Mouse (Mus musculus) heart, postnatal 10 days (tissue): ENCODE measurements around the gene Mphosph9. TPM values are rescaled to one million over a fixed set of nuclear protein-coding genes. Genes with fewer than 3 reads are reported as not detected.
"Not testable (repeated sequence)": the region's sequence is repeated elsewhere in the genome, so short reads cannot be mapped to it uniquely, and the experiment has no call there.

Experiments
- DNase-seq, 2 experiments: peaks; one replicate each; pipeline ENCODE4 v3.0.0; 2021
- intact Hi-C: fragments of 180-260 bp; cut with DNase I; formaldehyde crosslinking; loops from one replicate; pipeline ENCODE4 v1.15.1; 2025
- total RNA-seq, 2 experiments: library from RNA; stranded (reverse); gene quantifications; 2 replicates each; pipeline ENCODE4 v1.2.3; 2021

Mphosph9 gene
- total RNA-seq, 2 experiments from 2014 or later, result 6.7 to 7.4 TPM

DNA sequence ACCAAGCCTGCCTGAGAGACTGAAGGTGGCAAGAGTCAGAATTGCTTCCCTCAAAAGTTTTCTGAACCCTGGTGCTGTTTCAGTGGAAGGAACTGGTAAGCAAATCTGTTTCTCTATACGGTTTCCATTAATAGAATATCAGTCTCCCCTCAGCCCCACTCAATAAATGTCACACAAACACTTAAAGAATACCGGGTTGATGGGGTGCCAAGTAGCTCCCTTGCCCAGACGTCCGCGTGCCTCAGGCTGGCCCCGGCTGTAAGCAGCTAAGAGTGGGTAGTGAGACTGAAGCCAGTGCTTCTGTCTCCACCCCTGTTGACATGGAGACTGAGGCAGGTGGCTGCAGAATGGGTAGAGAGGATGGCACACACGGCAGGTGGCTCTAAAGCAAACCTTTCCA is 108.8 kb downstream of the Mphosph9 start:
- peak in 1 of 2 experiments; percentile 71 for DNase-seq
- intact Hi-C loops, result no loop called here

DNA sequence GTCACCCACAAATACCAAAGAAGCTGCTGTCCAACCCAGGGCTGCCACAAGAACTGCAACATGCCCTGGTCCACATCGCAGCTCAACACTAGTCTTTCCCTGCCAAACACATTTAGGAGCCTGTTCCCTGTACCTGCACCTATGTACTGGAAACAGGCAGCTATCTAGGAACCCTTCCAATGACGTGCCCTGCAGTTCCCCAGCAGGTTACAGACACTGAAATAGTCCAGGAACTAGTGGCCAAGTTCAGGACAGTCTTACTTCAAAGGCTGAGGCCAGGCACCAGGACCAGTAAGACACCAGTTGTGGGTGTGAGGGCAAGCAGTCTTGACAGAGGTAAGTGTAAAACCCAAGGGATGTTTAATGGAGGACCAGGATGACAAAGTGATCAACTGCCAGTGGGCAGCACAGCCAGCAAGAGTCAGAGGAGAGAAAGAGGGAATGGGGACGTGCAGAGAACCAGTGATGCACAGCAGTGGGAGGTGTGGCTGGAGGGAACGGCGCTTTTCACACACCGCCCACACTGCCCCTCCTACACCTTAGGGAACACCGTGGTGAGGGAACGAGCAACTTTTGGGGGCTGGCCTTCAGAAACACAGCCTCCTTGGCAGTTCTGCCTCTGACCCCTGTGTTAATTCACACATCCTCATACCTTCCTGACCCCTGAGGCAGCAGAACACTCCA is 110.1 kb downstream of the Mphosph9 start:
- DNase-seq, result no peak
- intact Hi-C loops, result no loop called here

GRCm38 (mm10) chr5:124217092-124217491 is 110.7 kb downstream of the Mphosph9 start:
- DNase-seq, intact Hi-C loops: not testable (repeated sequence)

DNA sequence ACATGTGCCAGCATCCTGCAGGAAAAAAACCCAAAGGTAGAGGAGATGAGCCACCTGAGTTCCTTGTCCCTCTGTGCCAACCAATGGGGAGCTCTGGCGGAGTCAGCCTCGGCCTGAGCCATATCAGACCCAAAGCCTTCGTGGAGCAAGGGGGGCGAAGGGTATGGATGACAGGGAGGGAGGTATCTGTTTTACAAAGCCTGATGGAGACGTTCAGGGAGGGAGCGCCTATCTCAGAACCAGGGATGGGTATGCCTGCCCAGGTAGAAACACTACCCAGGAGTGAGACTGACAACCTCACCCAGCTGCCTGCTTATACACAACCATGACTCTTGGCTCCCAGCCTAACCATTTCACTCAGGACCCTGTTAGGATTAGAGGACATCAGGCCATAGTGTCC is 111.4 kb downstream of the Mphosph9 start:
- no peak for DNase-seq
- intact Hi-C loops, result no loop called here

DNA sequence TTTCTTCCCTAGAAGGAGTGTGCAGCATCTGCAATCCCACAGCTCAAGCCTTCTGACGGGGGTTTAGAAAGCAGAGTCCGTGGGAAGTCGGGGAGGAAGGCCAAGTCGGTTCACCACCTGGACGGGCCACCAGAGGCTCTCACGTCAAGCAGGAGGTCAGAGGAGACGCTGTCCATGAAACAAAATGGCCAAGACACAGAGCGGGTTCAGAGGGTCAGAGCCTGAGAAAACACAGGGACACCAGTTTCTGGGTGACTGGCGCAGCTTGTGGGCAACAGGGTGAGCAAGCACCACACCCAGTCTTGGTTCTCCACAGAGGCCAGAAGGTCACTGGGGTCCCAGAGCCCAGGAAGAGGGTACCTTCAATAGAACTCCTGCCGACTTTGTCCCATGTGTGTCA is 112.1 kb downstream of the Mphosph9 start:
- no peak for DNase-seq
- intact Hi-C loops, result loop anchor here (2.0 kb wide), 1 partner anchor 33 kb away; the partner anchor contains the start of gene Pitpnm2

GRCm38 (mm10) chr5:124214516-124215145 is 113.1 kb downstream of the Mphosph9 start:
- intact Hi-C loops, result loop anchor here (2.0 kb wide), 1 partner anchor 34 kb away; the partner anchor contains the start of gene Pitpnm2

GRCm38 (mm10) chr5:124213588-124214469 is 113.9 kb downstream of the Mphosph9 start:
- DNase-seq, result peak; percentile 81 to 83

More at GRCm38 (mm10) chr5:124214516-124215145, 113.1 kb downstream of the Mphosph9 start:
- DNase-seq, result no peak

DNA sequence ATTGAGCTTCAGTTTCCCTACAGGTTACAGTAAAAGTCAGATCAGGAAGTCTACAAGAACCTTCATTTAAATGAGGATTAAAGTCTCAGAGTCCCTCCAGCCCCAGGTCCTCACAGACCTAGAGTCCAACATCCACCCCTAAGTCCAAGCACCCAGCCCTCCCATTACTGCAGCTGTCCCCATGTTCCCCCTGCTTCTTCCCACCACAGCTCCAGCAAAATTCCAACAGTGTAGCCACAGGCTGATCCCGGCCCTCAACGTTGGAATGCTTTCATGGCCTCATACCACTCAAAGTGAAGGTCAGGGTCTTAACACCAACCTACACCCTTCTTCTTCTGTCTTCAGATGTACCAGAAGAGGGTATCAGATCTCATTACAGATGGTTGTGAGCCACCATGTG is 116.1 kb downstream of the Mphosph9 start:
- DNase-seq, result no peak
- intact Hi-C loops, result no loop called here

More at GRCm38 (mm10) chr5:124213588-124214469, 113.9 kb downstream of the Mphosph9 start:
- intact Hi-C loops, result loop anchor here (2.0 kb wide), 1 partner anchor 35 kb away; the partner anchor contains the start of gene Pitpnm2

DNA sequence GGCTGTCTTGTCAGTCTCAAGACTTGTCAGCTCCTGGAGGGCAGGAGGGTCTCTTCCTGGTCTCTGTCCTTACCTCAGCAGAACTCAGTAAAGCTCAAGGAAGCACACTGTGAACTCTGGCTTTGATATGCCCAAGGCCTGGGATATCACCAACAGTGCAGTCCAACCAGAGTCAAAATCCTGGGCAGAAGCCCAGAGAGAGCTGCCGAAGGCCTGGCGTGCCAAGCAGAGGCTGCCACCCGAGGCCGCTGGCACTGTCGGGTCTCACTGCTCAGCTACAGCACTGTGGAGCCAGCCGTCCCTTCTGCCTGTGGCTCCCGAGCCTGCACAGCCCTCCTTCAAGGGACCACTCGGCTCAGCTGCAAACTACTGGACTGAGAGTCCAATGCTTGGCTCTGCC is 116.5 kb downstream of the Mphosph9 start:
- intact Hi-C loops, result no loop called here
- DNase-seq, result peak; percentile 85 to 89

GRCm38 (mm10) chr5:124210281-124211016 is 117.3 kb downstream of the Mphosph9 start:
- intact Hi-C loops, result no loop called here

GRCm38 (mm10) chr5:124209850-124210249 is 117.9 kb downstream of the Mphosph9 start:
- no peak for DNase-seq
- intact Hi-C loops, result no loop called here

More at GRCm38 (mm10) chr5:124210281-124211016, 117.3 kb downstream of the Mphosph9 start:
- DNase-seq, result peak in 1 of 2 experiments; percentile 64

DNA sequence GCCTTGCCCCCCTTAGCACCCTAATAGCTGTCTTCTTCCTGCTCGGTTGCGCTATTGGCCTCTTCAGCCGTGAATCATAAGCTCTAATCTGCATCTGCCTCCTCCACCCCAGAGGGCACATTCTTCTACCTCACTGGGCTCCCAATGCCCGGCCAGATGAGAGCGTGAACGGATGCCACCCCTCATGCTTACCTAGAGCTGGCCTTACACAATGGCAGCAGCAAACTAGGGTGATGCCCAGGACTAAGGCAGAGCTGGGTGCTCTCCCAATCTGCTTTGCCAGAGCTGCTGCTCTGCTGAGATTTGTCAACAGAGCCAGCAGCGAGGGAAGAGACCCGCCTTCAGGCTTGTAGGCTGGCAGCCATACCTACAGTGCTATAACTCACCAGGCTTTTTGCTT is 119.7 kb downstream of the Mphosph9 start:
- intact Hi-C loops, result no loop called here
- DNase-seq, result no peak

- intact Hi-C loops, result no loop called here
- DNase-seq, result peak; percentile 86 to 89
These were observed 121.2 kb downstream of the Mphosph9 start for GRCm38 (mm10) chr5:124206481-124207038.

- DNase-seq, result no peak
- intact Hi-C loops, result no loop called here
These were observed 121.9 kb downstream of the Mphosph9 start for GRCm38 (mm10) chr5:124205809-124206380.

GRCm38 (mm10) chr5:124205211-124205610 is 122.6 kb downstream of the Mphosph9 start:
- no peak for DNase-seq
- intact Hi-C loops, result no loop called here

- intact Hi-C loops, result no loop called here
- peak; percentile 69 to 70 for DNase-seq
These were observed 123.5 kb downstream of the Mphosph9 start for GRCm38 (mm10) chr5:124204127-124204794.

- intact Hi-C loops, result no loop called here
- no peak for DNase-seq
These were observed 124.5 kb downstream of the Mphosph9 start for GRCm38 (mm10) chr5:124203251-124203650.

- intact Hi-C loops, result no loop called here
These were observed 125.7 kb downstream of the Mphosph9 start for GRCm38 (mm10) chr5:124202071-124202470.

GRCm38 (mm10) chr5:124201564-124201963 is 126.2 kb downstream of the Mphosph9 start:
- no peak for DNase-seq

More at GRCm38 (mm10) chr5:124202071-124202470, 125.7 kb downstream of the Mphosph9 start:
- DNase-seq, result peak in 1 of 2 experiments; percentile 20

More at GRCm38 (mm10) chr5:124201564-124201963, 126.2 kb downstream of the Mphosph9 start:
- intact Hi-C loops, result no loop called here
